Mouse (Mus musculus): Measurements from ENCODE around the gene Osmr. TPM values are rescaled to one million over a fixed set of nuclear protein-coding genes. Genes with fewer than 3 reads are reported as not detected.
A peak's percentile ranks its signal among the peaks of the same experiment; 100 is the strongest.

Osmr gene
- total RNA-seq, 1 experiment = 1.0 TPM

- no peak for DNase-seq (ENCODE audit: low read depth, low spot score)
- in situ Hi-C loops (cut with MboI; ENCODE audit: low sequenced_read_pairs in 2 of 2, unreplicated experiment in 2 of 2) = loop anchor here (5.0 to 25.0 kb wide), 3 partner anchors 303 to 528 kb away; no protein-coding TSS in a partner anchor
- H3K36me3 ChIP-seq (ENCODE audit: control insufficient read depth, insufficient read depth, low read length, poor library complexity, severe bottlenecking) = no peaks in the 10 kb centered on the region
- no peak overlapping the region; a peak in 1 of 4 replicates for H3K4me3 ChIP-seq (ENCODE audit: insufficient read depth in 1 of 2, low read depth in 1 of 2, low read length in 2 of 2, poor library complexity in 1 of 2, severe bottlenecking in 1 of 2)
- peaks cover 0 to 2% of the 10 kb centered on the region in 2 experiments; a peak in 3 of 4 replicates for H3K4me1 ChIP-seq (ENCODE audit: control insufficient read depth in 2 of 2, insufficient read depth in 2 of 2, low read length in 2 of 2, poor library complexity in 1 of 2)
- no peak overlapping the region for H3K27ac ChIP-seq (ENCODE audit: insufficient read depth, low read depth, low read length, poor library complexity, severe bottlenecking)
- H3K9me3 ChIP-seq (ENCODE audit: control insufficient read depth, insufficient read depth, low read depth, low read length) = no peaks in the 10 kb centered on the region
- H3K9ac ChIP-seq (ENCODE audit: insufficient read depth, low read depth, low read length, poor library complexity, severe bottlenecking) = no peak overlapping the region
- TF ChIP-seq ZC3H11A (IDR thresholded peaks at IDR 0.05; ENCODE audit: borderline replicate concordance, low read depth, low read length) (no peak), MAFK (IDR thresholded peaks at IDR 0.05; ENCODE audit: insufficient read depth, low read depth, low read length) (no peak), CHD2 (IDR thresholded peaks at IDR 0.05; ENCODE audit: low read depth, low read length) (no peak), ZNF384 (IDR thresholded peaks at IDR 0.05; ENCODE audit: low read depth, low read length) (no peak)
These were observed 34.3 kb upstream of the Osmr start for GRCm38 (mm10) chr15:6909084-6909483.

- Histone ChIP-seq H3K9ac (ENCODE audit: insufficient read depth, low read depth, low read length, poor library complexity, severe bottlenecking) (no peak overlapping the region), H3K36me3 (ENCODE audit: control insufficient read depth, insufficient read depth, low read length, poor library complexity, severe bottlenecking) (no peaks in the 10 kb centered on the region), H3K9me3 (ENCODE audit: control insufficient read depth, insufficient read depth, low read depth, low read length) (no peaks in the 10 kb centered on the region), H3K4me1 (ENCODE audit: control insufficient read depth in 2 of 2, insufficient read depth in 2 of 2, low read length in 2 of 2, poor library complexity in 1 of 2) (peaks cover 0 to 4% of the 10 kb centered on the region in 2 experiments; a peak in 3 of 4 replicates), H3K4me3 (ENCODE audit: insufficient read depth in 1 of 2, low read depth in 1 of 2, low read length in 2 of 2, poor library complexity in 1 of 2, severe bottlenecking in 1 of 2) (no peak overlapping the region), H3K27ac (ENCODE audit: insufficient read depth, low read depth, low read length, poor library complexity, severe bottlenecking) (no peak overlapping the region)
- no peak for DNase-seq (ENCODE audit: low read depth, low spot score)
- in situ Hi-C loops (cut with MboI; ENCODE audit: low sequenced_read_pairs in 2 of 2, unreplicated experiment in 2 of 2) = loop anchor here (5.0 to 25.0 kb wide), 3 partner anchors 304 to 529 kb away; no protein-coding TSS in a partner anchor
- no peak for TF ChIP-seq HCFC1 (IDR thresholded peaks at IDR 0.05; ENCODE audit: borderline replicate concordance, insufficient read depth, low read length)
These were observed 33.8 kb upstream of the Osmr start for GRCm38 (mm10) chr15:6908601-6909000.

DNA sequence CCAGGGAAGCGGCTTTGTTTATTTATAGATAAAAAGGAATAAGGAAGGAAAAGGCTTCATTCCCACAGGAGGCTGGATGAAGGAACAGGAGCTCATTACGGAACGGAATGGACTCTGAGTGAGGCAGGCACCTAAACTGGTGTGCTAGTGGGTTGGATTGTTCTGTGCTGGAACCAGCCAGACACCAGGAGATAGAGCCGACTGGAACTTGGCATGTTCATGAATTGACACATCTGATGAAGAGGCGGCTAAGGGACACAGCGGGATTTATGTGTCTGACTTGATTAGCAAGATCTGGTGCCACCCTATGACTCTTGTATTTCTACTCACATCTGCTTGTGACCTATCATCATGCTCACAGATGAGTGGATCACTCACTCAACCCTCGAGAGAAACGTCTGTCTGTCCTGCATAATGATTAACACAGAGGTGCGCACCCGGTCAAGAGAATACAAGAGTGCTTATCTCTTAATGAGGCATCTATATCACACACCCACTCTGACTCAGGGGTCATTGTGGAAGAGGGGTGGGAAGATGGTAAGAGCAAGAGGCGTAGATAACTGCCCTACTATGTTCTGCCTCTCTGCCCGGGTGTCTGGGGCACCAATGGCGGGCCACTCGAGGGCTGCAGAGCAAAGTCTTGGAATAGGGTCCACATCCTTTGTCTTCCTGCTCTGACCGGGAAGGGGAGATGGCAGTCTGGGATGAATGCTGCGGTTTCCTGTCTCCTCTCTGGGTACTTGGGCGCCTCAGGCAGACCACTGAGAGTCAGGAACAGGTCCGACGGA, 31.7 kb upstream of the Osmr start:
- in situ Hi-C loops (cut with MboI; ENCODE audit: low sequenced_read_pairs in 2 of 2, unreplicated experiment in 2 of 2) = loop anchor here (5.0 to 25.0 kb wide), 3 partner anchors 306 to 531 kb away; no protein-coding TSS in a partner anchor
- Histone ChIP-seq H3K9me3 (ENCODE audit: control insufficient read depth, insufficient read depth, low read depth, low read length) (no peaks in the 10 kb centered on the region), H3K9ac (ENCODE audit: insufficient read depth, low read depth, low read length, poor library complexity, severe bottlenecking) (no peak overlapping the region), H3K4me1 (ENCODE audit: control insufficient read depth in 2 of 2, insufficient read depth in 2 of 2, low read length in 2 of 2, poor library complexity in 1 of 2) (peaks cover 1 to 7% of the 10 kb centered on the region in 2 experiments; a peak in 3 of 4 replicates), H3K4me3 (ENCODE audit: insufficient read depth in 1 of 2, low read depth in 1 of 2, low read length in 2 of 2, poor library complexity in 1 of 2, severe bottlenecking in 1 of 2) (peak overlapping the region in 1 of 2 experiments; percentile 15; a peak in 1 of 4 replicates), H3K27ac (ENCODE audit: insufficient read depth, low read depth, low read length, poor library complexity, severe bottlenecking) (no peak overlapping the region), H3K36me3 (ENCODE audit: control insufficient read depth, insufficient read depth, low read length, poor library complexity, severe bottlenecking) (no peaks in the 10 kb centered on the region)
- no peak for TF ChIP-seq ZC3H11A (IDR thresholded peaks at IDR 0.05; ENCODE audit: borderline replicate concordance, low read depth, low read length)
- no peak for TF ChIP-seq CHD2 (IDR thresholded peaks at IDR 0.05; ENCODE audit: low read depth, low read length)
- TF ChIP-seq ZNF384 (IDR thresholded peaks at IDR 0.05; ENCODE audit: low read depth, low read length) = no peak
- no peak for DNase-seq (ENCODE audit: low read depth, low spot score)

DNA sequence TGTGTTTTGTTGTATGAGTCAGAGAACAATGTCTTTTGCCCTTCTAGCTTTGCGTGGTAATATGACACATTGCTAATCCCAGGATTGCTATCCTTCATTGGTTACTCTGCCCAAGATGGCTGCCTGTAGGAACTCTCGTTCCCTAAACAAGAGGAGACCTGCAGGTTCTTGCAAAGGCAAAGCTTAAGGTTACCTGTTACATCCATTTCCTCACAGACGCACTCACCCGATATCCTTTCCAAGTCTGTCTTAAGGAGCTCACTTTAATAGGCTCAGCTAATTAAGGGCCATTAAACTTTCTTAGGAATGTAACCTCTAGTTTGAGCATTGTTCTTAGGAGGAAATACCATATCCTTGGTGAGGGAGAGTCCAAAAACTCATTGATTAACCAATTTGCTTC, 31.0 kb upstream of the Osmr start:
- DNase-seq (ENCODE audit: low read depth, low spot score) = no peak
- Histone ChIP-seq H3K9ac (ENCODE audit: insufficient read depth, low read depth, low read length, poor library complexity, severe bottlenecking) (no peak overlapping the region), H3K4me3 (ENCODE audit: insufficient read depth in 1 of 2, low read depth in 1 of 2, low read length in 2 of 2, poor library complexity in 1 of 2, severe bottlenecking in 1 of 2) (no peak overlapping the region), H3K9me3 (ENCODE audit: control insufficient read depth, insufficient read depth, low read depth, low read length) (no peaks in the 10 kb centered on the region), H3K27ac (ENCODE audit: insufficient read depth, low read depth, low read length, poor library complexity, severe bottlenecking) (no peak overlapping the region), H3K4me1 (ENCODE audit: control insufficient read depth in 2 of 2, insufficient read depth in 2 of 2, low read length in 2 of 2, poor library complexity in 1 of 2) (peaks cover 1 to 7% of the 10 kb centered on the region in 2 experiments; a peak in 3 of 4 replicates), H3K36me3 (ENCODE audit: control insufficient read depth, insufficient read depth, low read length, poor library complexity, severe bottlenecking) (no peaks in the 10 kb centered on the region)
- in situ Hi-C loops (cut with MboI; ENCODE audit: low sequenced_read_pairs in 2 of 2, unreplicated experiment in 2 of 2) = loop anchor here (5.0 to 25.0 kb wide), 3 partner anchors 307 to 532 kb away; no protein-coding TSS in a partner anchor
- no peak for TF ChIP-seq ZNF384 (IDR thresholded peaks at IDR 0.05; ENCODE audit: low read depth, low read length)
- no peak for TF ChIP-seq MAFK (IDR thresholded peaks at IDR 0.05; ENCODE audit: insufficient read depth, low read depth, low read length)
- TF ChIP-seq HCFC1 (IDR thresholded peaks at IDR 0.05; ENCODE audit: borderline replicate concordance, insufficient read depth, low read length) = no peak
- TF ChIP-seq ZC3H11A (IDR thresholded peaks at IDR 0.05; ENCODE audit: borderline replicate concordance, low read depth, low read length) = no peak
- no peak for TF ChIP-seq CHD2 (IDR thresholded peaks at IDR 0.05; ENCODE audit: low read depth, low read length)

Data from ES-E14 (cell line).